Mouse (Mus musculus): ENCODE data around the gene Sptbn1. TPM values are rescaled to one million over a fixed set of nuclear protein-coding genes. Genes with fewer than 3 reads are reported as not detected.

Sptbn1 gene
- 16.9 and 18.7 TPM in 2 replicates for polyA plus RNA-seq (2015; fragmentation: Nextera tagmentation; extraction: Ambion mirVana)

GRCm38 (mm10) chr11:30267892-30268647 lies at the start of gene Sptbn1:
Gene Sptbn1, minus strand, starts transcription at chr11:30268175.
- Histone ChIP-seq H3K9me3 (replicated peaks) (no peaks in the 10 kb centered on the region), H3K4me2 (peak within 1 kb of the TSS; percentile 80), H3K9ac (peak within 1 kb of the TSS; percentile 64), H3K4me1 (replicated peaks) (peaks cover 17% of the 10 kb centered on the region), H3K27ac (peak within 1 kb of the TSS; percentile 47), H3K36me3 (no peaks in the 10 kb centered on the region), H3K4me3 (replicated peaks) (peak within 1 kb of the TSS; percentile 66), H3K27me3 (peaks cover 43% of the 10 kb centered on the region)
- peak; percentile 9 for DNase-seq
- 1% methylated on average over 52 of the region's 81 CpGs for WGBS (ENCODE audit: insufficient replicate concordance)
- peak; percentile 82 for ATAC-seq (ENCODE audit: low read depth)

GRCm38 (mm10) chr11:30294279-30294678 lies 26.3 kb upstream of the Sptbn1 start:
- Histone ChIP-seq H3K27ac (no peak overlapping the region), H3K36me3 (no peaks in the 10 kb centered on the region), H3K9ac (no peak overlapping the region), H3K4me2 (no peak overlapping the region), H3K27me3 (no peaks in the 10 kb centered on the region), H3K4me1 (replicated peaks) (peaks cover 7% of the 10 kb centered on the region), H3K4me3 (replicated peaks) (no peak overlapping the region), H3K9me3 (replicated peaks) (no peaks in the 10 kb centered on the region)
- ATAC-seq (ENCODE audit: low read depth) (no peak), DNase-seq (no peak)

GRCm38 (mm10) chr11:30292221-30293160 lies 24.5 kb upstream of the Sptbn1 start:
- ATAC-seq (ENCODE audit: low read depth) (no peak), DNase-seq (no peak)
- Histone ChIP-seq H3K4me2 (no peak overlapping the region), H3K36me3 (no peaks in the 10 kb centered on the region), H3K27me3 (no peaks in the 10 kb centered on the region), H3K27ac (no peak overlapping the region), H3K9me3 (replicated peaks) (no peaks in the 10 kb centered on the region), H3K4me1 (replicated peaks) (peaks cover 7% of the 10 kb centered on the region), H3K4me3 (replicated peaks) (no peak overlapping the region), H3K9ac (no peak overlapping the region)
- 64% methylated on average over 3 of the region's 3 CpGs for WGBS (ENCODE audit: insufficient replicate concordance)

GRCm38 (mm10) chr11:30291155-30291554 lies 23.2 kb upstream of the Sptbn1 start:
- Histone ChIP-seq H3K4me1 (replicated peaks) (peaks cover 7% of the 10 kb centered on the region), H3K9me3 (replicated peaks) (no peaks in the 10 kb centered on the region), H3K4me3 (replicated peaks) (no peak overlapping the region), H3K27me3 (no peaks in the 10 kb centered on the region), H3K9ac (no peak overlapping the region), H3K36me3 (no peaks in the 10 kb centered on the region), H3K4me2 (no peak overlapping the region), H3K27ac (no peak overlapping the region)
- ATAC-seq (ENCODE audit: low read depth) (peak; percentile 43; the same call in 1 of the 2 replicates), DNase-seq (no peak)
- WGBS (ENCODE audit: insufficient replicate concordance) = 10% methylated on average over 8 of the region's 8 CpGs

GRCm38 (mm10) chr11:30289470-30290431 lies 21.8 kb upstream of the Sptbn1 start:
- Histone ChIP-seq H3K9ac (no peak overlapping the region), H3K27me3 (no peaks in the 10 kb centered on the region), H3K36me3 (no peaks in the 10 kb centered on the region), H3K9me3 (replicated peaks) (no peaks in the 10 kb centered on the region), H3K4me3 (replicated peaks) (no peak overlapping the region), H3K4me1 (replicated peaks) (peaks cover 7% of the 10 kb centered on the region), H3K4me2 (no peak overlapping the region), H3K27ac (no peak overlapping the region)
- 48% methylated on average over 7 of the region's 7 CpGs for WGBS (ENCODE audit: insufficient replicate concordance)
- no peak for ATAC-seq (ENCODE audit: low read depth)
- DNase-seq = no peak

GRCm38 (mm10) chr11:30288075-30288474 lies 20.1 kb upstream of the Sptbn1 start:
- no peaks in the 10 kb centered on the region for H3K36me3 ChIP-seq
- no peaks in the 10 kb centered on the region for H3K27me3 ChIP-seq
- H3K9ac ChIP-seq = no peak overlapping the region
- WGBS (ENCODE audit: insufficient replicate concordance) = 56% methylated on average over 2 of the region's 2 CpGs
- H3K9me3 ChIP-seq (replicated peaks) = no peaks in the 10 kb centered on the region
- DNase-seq (no peak), ATAC-seq (ENCODE audit: low read depth) (no peak)
- H3K4me3 ChIP-seq (replicated peaks) = no peak overlapping the region
- no peak overlapping the region for H3K4me2 ChIP-seq
- H3K27ac ChIP-seq = no peak overlapping the region
- peaks cover 7% of the 10 kb centered on the region for H3K4me1 ChIP-seq (replicated peaks)

GRCm38 (mm10) chr11:30283710-30284109 lies 15.7 kb upstream of the Sptbn1 start:
- 37% methylated on average over 2 of the region's 2 CpGs for WGBS (ENCODE audit: insufficient replicate concordance)
- H3K4me2 ChIP-seq = no peak overlapping the region
- H3K27ac ChIP-seq = no peak overlapping the region
- DNase-seq (no peak), ATAC-seq (ENCODE audit: low read depth) (no peak)
- H3K36me3 ChIP-seq = no peaks in the 10 kb centered on the region
- H3K4me1 ChIP-seq (replicated peaks) = no peaks in the 10 kb centered on the region
- no peak overlapping the region for H3K9ac ChIP-seq
- H3K4me3 ChIP-seq (replicated peaks) = no peak overlapping the region
- no peaks in the 10 kb centered on the region for H3K27me3 ChIP-seq
- H3K9me3 ChIP-seq (replicated peaks) = no peaks in the 10 kb centered on the region

GRCm38 (mm10) chr11:30281096-30281495 lies 13.1 kb upstream of the Sptbn1 start:
- Histone ChIP-seq H3K36me3 (no peaks in the 10 kb centered on the region), H3K27me3 (no peaks in the 10 kb centered on the region), H3K4me3 (replicated peaks) (no peak overlapping the region), H3K27ac (no peak overlapping the region), H3K9ac (no peak overlapping the region), H3K9me3 (replicated peaks) (no peaks in the 10 kb centered on the region), H3K4me1 (replicated peaks) (no peaks in the 10 kb centered on the region), H3K4me2 (no peak overlapping the region)
- DNase-seq (no peak), ATAC-seq (ENCODE audit: low read depth) (no peak)
- 46% methylated on average over 5 of the region's 5 CpGs for WGBS (ENCODE audit: insufficient replicate concordance)

- no peak overlapping the region for H3K4me3 ChIP-seq (replicated peaks)
- H3K27ac ChIP-seq = no peak overlapping the region
- H3K4me2 ChIP-seq = no peak overlapping the region
- no peak overlapping the region for H3K9ac ChIP-seq
- no peaks in the 10 kb centered on the region for H3K4me1 ChIP-seq (replicated peaks)
- H3K27me3 ChIP-seq = no peaks in the 10 kb centered on the region
- no peak for DNase-seq
- no peak for ATAC-seq (ENCODE audit: low read depth)
- no peaks in the 10 kb centered on the region for H3K36me3 ChIP-seq
- 38% methylated on average over 5 of the region's 5 CpGs for WGBS (ENCODE audit: insufficient replicate concordance)
- no peaks in the 10 kb centered on the region for H3K9me3 ChIP-seq (replicated peaks)
Observed at GRCm38 (mm10) chr11:30279278-30279677, 11.3 kb upstream of the Sptbn1 start.

- no peaks in the 10 kb centered on the region for H3K36me3 ChIP-seq
- ATAC-seq (ENCODE audit: low read depth) (no peak), DNase-seq (no peak)
- 32% methylated on average over 3 of the region's 3 CpGs for WGBS (ENCODE audit: insufficient replicate concordance)
- no peaks in the 10 kb centered on the region for H3K9me3 ChIP-seq (replicated peaks)
- H3K27me3 ChIP-seq = no peaks in the 10 kb centered on the region
- no peak overlapping the region for H3K4me2 ChIP-seq
- no peak overlapping the region for H3K4me3 ChIP-seq (replicated peaks)
- no peak overlapping the region for H3K27ac ChIP-seq
- H3K4me1 ChIP-seq (replicated peaks) = no peaks in the 10 kb centered on the region
- H3K9ac ChIP-seq = no peak overlapping the region
Observed at GRCm38 (mm10) chr11:30275436-30276031, 7.6 kb upstream of the Sptbn1 start.

All from liver, embryonic 13.5 days (tissue).